Mouse (Mus musculus): Measurements from ENCODE around the gene Olfr46. TPM values are rescaled to one million over a fixed set of nuclear protein-coding genes. Genes with fewer than 3 reads are reported as not detected.
"Not testable (repeated sequence)": the region's sequence is repeated elsewhere in the genome, so short reads cannot be mapped to it uniquely, and the experiment has no call there.

Olfr46 gene
- under 1 TPM in 2 of 4 experiments, not detected in 2; 0.07 to 0.08 TPM for total RNA-seq (2022)

GRCm38 (mm10) chr7:140600969-140601368 is at the start of gene Olfr46:
Gene Olfr46, plus strand, starts transcription at chr7:140601269.
- DNase-seq (ENCODE audit: low spot score in 2 of 2): not testable (repeated sequence)

- DNase-seq (ENCODE audit: low spot score in 2 of 2): no peak
Measured at GRCm38 (mm10) chr7:140567586-140567985, 33.5 kb upstream of the Olfr46 start, which contains the start of gene Olfr538. Gene Olfr538, plus strand, starts transcription at chr7:140567886.

- DNase-seq (ENCODE audit: low spot score in 2 of 2): not testable (repeated sequence)
Measured at GRCm38 (mm10) chr7:140628670-140629069, 27.6 kb downstream of the Olfr46 start, which contains the start of gene Olfr61. Gene Olfr61, plus strand, starts transcription at chr7:140628970.

- no peak for DNase-seq (ENCODE audit: low spot score in 2 of 2)
Measured at GRCm38 (mm10) chr7:140630559-140630958, 29.5 kb downstream of the Olfr46 start.

- DNase-seq (ENCODE audit: low spot score in 2 of 2): no peak
Measured at GRCm38 (mm10) chr7:140646152-140646551, 45.1 kb downstream of the Olfr46 start, which contains the start of gene Olfr53. Gene Olfr53, plus strand, starts transcription at chr7:140646452.

GRCm38 (mm10) chr7:140659630-140660029 is 58.6 kb downstream of the Olfr46 start, which contains the start of gene Olfr539:
Gene Olfr539, plus strand, starts transcription at chr7:140659930.
- DNase-seq (ENCODE audit: low spot score in 2 of 2): no peak

Other genes starting within 250 kb of the Olfr46 start
- gene Olfr60, start 239.6 kb upstream of the Olfr46 start, total RNA-seq (2022): not detected
- gene Olfr530, start 224.9 kb upstream of the Olfr46 start, total RNA-seq (2022): not detected
- gene Olfr531, start 198.4 kb upstream of the Olfr46 start, total RNA-seq (2022): not detected
- not detected for gene Olfr532, start 179.6 kb upstream of the Olfr46 start, total RNA-seq (2022)
- gene Olfr533, start 137.9 kb upstream of the Olfr46 start, total RNA-seq (2022): not detected
- not detected for gene Olfr535, start 117.1 kb upstream of the Olfr46 start, total RNA-seq (2022)
- gene Olfr536, start 93.9 kb upstream of the Olfr46 start, total RNA-seq (2022): not detected
- gene Olfr538, start 33.4 kb upstream of the Olfr46 start, total RNA-seq (2022): not detected
- gene Olfr61, start 27.7 kb downstream of the Olfr46 start, total RNA-seq (2022): not detected
- gene Olfr53, start 45.2 kb downstream of the Olfr46 start, total RNA-seq (2022): not detected
- gene Olfr539, start 58.7 kb downstream of the Olfr46 start, total RNA-seq (2022): under 1 TPM; 0.04 to 0.09 (median 0.07) TPM
- not detected for gene Olfr45, start 80.7 kb downstream of the Olfr46 start, total RNA-seq (2022)
- not detected for gene Olfr541, start 96.0 kb downstream of the Olfr46 start, total RNA-seq (2022)
- under 1 TPM in 1 of 4 experiments, not detected in 3; 0.36 TPM for gene Cyp2e1, start 162.5 kb downstream of the Olfr46 start, total RNA-seq (2022)
- gene Syce1, start 186.6 kb downstream of the Olfr46 start, total RNA-seq (2022): under 1 TPM in 3 of 4 experiments, not detected in 1; 0.40 to 0.91 (median 0.46) TPM
- 10 to 100 TPM; 29.5 to 33.1 (median 29.7) TPM for gene Zfp941, start 220.9 kb downstream of the Olfr46 start, total RNA-seq (2022)
- gene Urah, start 233.7 kb downstream of the Olfr46 start, total RNA-seq (2022): 10 to 100 TPM in 1 of 4 experiments, 1 to 10 TPM in 3; 6.2 to 13.1 (median 8.4) TPM
- gene Scgb1c1, start 244.3 kb downstream of the Olfr46 start, total RNA-seq (2022): not detected
- gene Odf3, start 246.5 kb downstream of the Olfr46 start, total RNA-seq (2022): under 1 TPM in 1 of 4 experiments, not detected in 3; 0.36 TPM

Measured in left cerebral cortex, adult 8-10 months (tissue).